Comparison of ENCODE assay signal across 21 mouse cellular contexts in genomic region chr1:189781721-189782345, GRCm38 (mm10). TPM values are rescaled to one million over a fixed set of nuclear protein-coding genes. Genes with fewer than 3 reads are reported as not detected.
DNase-seq lines count a peak whose midpoint lies in the region; ATAC-seq and TF ChIP-seq lines count a peak whose summit lies in the region.
"Had no signal": no experiment of that assay in that cellular context is flagged by ENCODE, and none has a peak within 500 bp of the region (broad histone marks: within the 10 kb centered on the region; RNA-seq: fewer than 3 reads in every experiment).

No protein-coding gene starts in this region.

- H3K4me1 ChIP-seq in liver, embryonic 12.5 days: peaks cover 30% of the 10 kb centered on the region
- no peaks in the 10 kb centered on the region for H3K4me1 ChIP-seq in cerebellum, adult 2 months (ENCODE audit: control insufficient read depth, insufficient read depth, low read length)

- H3K27me3 ChIP-seq in liver, embryonic 12.5 days (replicated peaks): no peaks in the 10 kb centered on the region
- H3K27me3 ChIP-seq in cerebellum, adult 2 months (ENCODE audit: control insufficient read depth, insufficient read depth, low read length): no peaks in the 10 kb centered on the region
- H3K27me3 ChIP-seq: heart, embryonic 12.5 days had no signal

- no peak for TF ChIP-seq POLR2A in cerebellum, adult 2 months (IDR thresholded peaks at IDR 0.05; ENCODE audit: borderline replicate concordance, insufficient read depth, low read length)

- H3K27ac ChIP-seq in liver, embryonic 12.5 days: no peak overlapping the region
- no peak overlapping the region for H3K27ac ChIP-seq in cerebellum, adult 2 months (ENCODE audit: insufficient read depth, low read length)
- H3K27ac ChIP-seq: hindbrain, embryonic 12.5 days; midbrain, embryonic 13.5 days had no signal

- no peak overlapping the region for H3K4me3 ChIP-seq in liver, embryonic 12.5 days
- H3K4me3 ChIP-seq in cerebellum, adult 2 months (replicated peaks; ENCODE audit: insufficient read depth, low read depth, low read length): no peak overlapping the region
- H3K4me3 ChIP-seq: heart, embryonic 12.5 days; hindbrain, embryonic 12.5 days; midbrain, embryonic 13.5 days had no signal

- no peak for DNase-seq in liver
- peak; percentile 81 for DNase-seq in thymus, postnatal 14 days
- no peak for DNase-seq in cerebellum, adult 2 months
- DNase-seq in right cerebral cortex, adult 18-20 months: no peak
- DNase-seq: adrenal gland, adult 8-10 months; cerebellum, adult 18-20 months; cerebellum, postnatal 25 days; heart, postnatal 14 days; kidney, adult 18-20 months; kidney, postnatal 14 days; lung, adult 18-20 months; lung, postnatal 10 days; retina, postnatal 1 day had no signal

- 48% methylated on average over 10 of the region's 10 CpGs for WGBS in liver, embryonic 12.5 days (ENCODE audit: insufficient replicate concordance)
- 86% methylated on average over 10 of the region's 10 CpGs for WGBS in cerebellum, adult 2 months

- H3K36me3 ChIP-seq in liver, embryonic 12.5 days: no peaks in the 10 kb centered on the region
- H3K36me3 ChIP-seq: heart, embryonic 12.5 days; hindbrain, embryonic 12.5 days; midbrain, embryonic 13.5 days had no signal

- no peak overlapping the region for H3K9ac ChIP-seq in liver, embryonic 12.5 days
- H3K9ac ChIP-seq: heart, embryonic 12.5 days; hindbrain, embryonic 12.5 days; midbrain, embryonic 13.5 days had no signal

- no peak for TF ChIP-seq CTCF in cerebellum, adult 2 months (IDR thresholded peaks at IDR 0.05; ENCODE audit: borderline replicate concordance, insufficient read depth, low read depth, low read length)

- ATAC-seq in liver, embryonic 12.5 days: peak; percentile 22; the same call in 1 of the 2 replicates
- ATAC-seq in megakaryocyte progenitor cell, adult 5-6 weeks (replicated peaks; ENCODE audit: poor library complexity): peak; percentile 24
- ATAC-seq in inflammation-experienced regulatory T-cells, adult 6 months: no peak
- ATAC-seq: activated CD4-positive, CD25-positive, alpha-beta regulatory T cell, adult 4 months; forebrain, embryonic 14.5 days; midbrain, embryonic 13.5 days had no signal

- H3K4me2 ChIP-seq in liver, embryonic 12.5 days: no peak overlapping the region
- H3K4me2 ChIP-seq: hindbrain, embryonic 12.5 days; midbrain, embryonic 13.5 days had no signal

- H3K9me3 ChIP-seq in liver, embryonic 12.5 days (replicated peaks): no peaks in the 10 kb centered on the region
- H3K9me3 ChIP-seq: heart, embryonic 12.5 days; hindbrain, embryonic 12.5 days; midbrain, embryonic 13.5 days had no signal

RNA-seq across cellular contexts. Expression of gene Ptpn14, which starts 53.8 kb away (rescaled TPM):
- 0.70 and 0.86 TPM in 2 replicates for polyA plus RNA-seq in liver, embryonic 12.5 days (2016; fragmentation: Nextera tagmentation; extraction: Ambion mirVana)
- 0.39 and 1.1 TPM in 2 replicates for total RNA-seq in megakaryocyte progenitor cell, adult 5-6 weeks (2015)
- 0.37 and 0.64 TPM in 2 replicates for total RNA-seq in megakaryocyte progenitor cell, adult 5-6 weeks (2017)
- under 1 TPM in 2 of 3 experiments, not detected in 1; 0.10 to 0.23 TPM for polyA plus RNA-seq in inflammation-experienced regulatory T-cells, adult 6 months (2017; shearing (Covaris generic))
- 1.4 and 1.7 TPM in 2 replicates for polyA plus RNA-seq in cerebellum, adult 2 months (2012; rRNA removed)
